Mouse (Mus musculus) kidney, adult 2 months (tissue): Measurements from ENCODE around the gene Bach2.

Source experiments
- CTCF ChIP-seq: fragments of 200-500 bp; conservative IDR thresholded peaks from 2 replicates; pipeline ENCODE4 v1.5.1; 2011; ENCODE audit warnings: low read depth, mild to moderate bottlenecking, control low read depth, low read length, moderate library complexity, mixed read lengths; ENCODE audit not compliant: insufficient read depth, insufficient read length
- POLR2A ChIP-seq: fragments of 200-500 bp; IDR thresholded peaks from one replicate; pipeline ENCODE4 v1.6.1; 2011; ENCODE audit warnings: low read depth, low read length, control low read depth

GRCm38 (mm10) chr4:32238921-32239748, 531 bp downstream of the Bach2 start:
- TF ChIP-seq POLR2A = no peak
- TF ChIP-seq CTCF = no peak
